Mouse (Mus musculus) right cerebral cortex, postnatal 14 days (tissue): ENCODE results near the gene Gna14.

Experiments used
- DNase-seq: peaks from one replicate; pipeline ENCODE4 v3.0.0; 2022

Gna14 gene

GRCm38 (mm10) chr19:16435531-16436231, at the start of gene Gna14:
Gene Gna14 (plus strand): TSS chr19:16435762.
- DNase-seq, result peak; percentile 46

GRCm38 (mm10) chr19:16386514-16386913, 49.0 kb upstream of the Gna14 start:
- no peak for DNase-seq

GRCm38 (mm10) chr19:16390192-16390795, 45.3 kb upstream of the Gna14 start:
- DNase-seq, result no peak

GRCm38 (mm10) chr19:16394381-16394780, 41.2 kb upstream of the Gna14 start:
- DNase-seq, result no peak

- DNase-seq, result no peak
These were observed 32.5 kb upstream of the Gna14 start for GRCm38 (mm10) chr19:16403101-16403500.

- DNase-seq, result no peak
These were observed 27.8 kb upstream of the Gna14 start for GRCm38 (mm10) chr19:16407727-16408126.

GRCm38 (mm10) chr19:16411302-16411701, 24.3 kb upstream of the Gna14 start:
- DNase-seq, result no peak

GRCm38 (mm10) chr19:16418086-16418663, 17.4 kb upstream of the Gna14 start:
- no peak for DNase-seq

- DNase-seq, result no peak
These were observed 10.0 kb upstream of the Gna14 start for GRCm38 (mm10) chr19:16425596-16425995.

GRCm38 (mm10) chr19:16431368-16431767, 4.2 kb upstream of the Gna14 start:
- DNase-seq, result no peak

- DNase-seq, result no peak
These were observed 683 bp upstream of the Gna14 start for GRCm38 (mm10) chr19:16434879-16435278.

GRCm38 (mm10) chr19:16436335-16437169, 990 bp downstream of the Gna14 start:
- peak; percentile 14 for DNase-seq

GRCm38 (mm10) chr19:16437170-16437483, 1.6 kb downstream of the Gna14 start:
- no peak for DNase-seq

GRCm38 (mm10) chr19:16437906-16438305, 2.3 kb downstream of the Gna14 start:
- no peak for DNase-seq

GRCm38 (mm10) chr19:16439278-16439677, 3.7 kb downstream of the Gna14 start:
- no peak for DNase-seq

GRCm38 (mm10) chr19:16439834-16440233, 4.3 kb downstream of the Gna14 start:
- no peak for DNase-seq

- DNase-seq, result no peak
These were observed 5.8 kb downstream of the Gna14 start for GRCm38 (mm10) chr19:16441329-16441728.

- DNase-seq, result no peak
These were observed 7.8 kb downstream of the Gna14 start for GRCm38 (mm10) chr19:16443335-16443734.

- peak; percentile 8 for DNase-seq
These were observed 11.1 kb downstream of the Gna14 start for GRCm38 (mm10) chr19:16446612-16447011.

- no peak for DNase-seq
These were observed 12.5 kb downstream of the Gna14 start for GRCm38 (mm10) chr19:16447832-16448621.

GRCm38 (mm10) chr19:16448796-16449195, 13.2 kb downstream of the Gna14 start:
- DNase-seq, result no peak

- no peak for DNase-seq
These were observed 15.3 kb downstream of the Gna14 start for GRCm38 (mm10) chr19:16450824-16451223.

- no peak for DNase-seq
These were observed 20.6 kb downstream of the Gna14 start for GRCm38 (mm10) chr19:16456181-16456580.
